Mouse (Mus musculus): Measurements from ENCODE around the gene Utp4. TPM values are rescaled to one million over a fixed set of nuclear protein-coding genes. Genes with fewer than 3 reads are reported as not detected.
"Not testable (repeated sequence)": the region's sequence is repeated elsewhere in the genome, so short reads cannot be mapped to it uniquely, and the experiment has no call there.

The Utp4 gene
- polyA plus RNA-seq, 1 experiment from 2014 or later: 47.0 TPM

- WGBS: 9% methylated on average over 8 of the region's 8 CpGs
Observed at GRCm38 (mm10) chr8:106872454-106873034, 20.9 kb upstream of the Utp4 start.

GRCm38 (mm10) chr8:106880121-106880707 is 13.2 kb upstream of the Utp4 start:
- H3K4me1 ChIP-seq (replicated peaks): peaks cover 16% of the 10 kb centered on the region
- no peak overlapping the region for H3K4me2 ChIP-seq
- no peak overlapping the region for H3K27ac ChIP-seq (ENCODE audit: poor library complexity, severe bottlenecking)
- H3K9me3 ChIP-seq (replicated peaks): no peaks in the 10 kb centered on the region
- H3K4me3 ChIP-seq: no peak overlapping the region
- no peaks in the 10 kb centered on the region for H3K27me3 ChIP-seq (replicated peaks)
- 90% methylated on average over 8 of the region's 8 CpGs for WGBS
- no peak overlapping the region for H3K9ac ChIP-seq
- peaks cover 73% of the 10 kb centered on the region for H3K36me3 ChIP-seq
- ATAC-seq (ENCODE audit: insufficient number of reproducible peaks, low FRiP score): no peak

More at GRCm38 (mm10) chr8:106872454-106873034, 20.9 kb upstream of the Utp4 start:
- peak overlapping the region; percentile 5 for H3K9ac ChIP-seq
- no peak overlapping the region for H3K27ac ChIP-seq (ENCODE audit: poor library complexity, severe bottlenecking)
- peak overlapping the region; percentile 60 for H3K4me3 ChIP-seq
- H3K36me3 ChIP-seq: peaks cover 16% of the 10 kb centered on the region
- ATAC-seq (ENCODE audit: insufficient number of reproducible peaks, low FRiP score): no peak
- H3K9me3 ChIP-seq (replicated peaks): no peaks in the 10 kb centered on the region
- peaks cover 43% of the 10 kb centered on the region for H3K4me1 ChIP-seq (replicated peaks)
- H3K27me3 ChIP-seq (replicated peaks): peaks cover 39% of the 10 kb centered on the region
- H3K4me2 ChIP-seq: peak overlapping the region; percentile 98

- not testable (repeated sequence) for H3K4me1 ChIP-seq (replicated peaks); H3K4me3 ChIP-seq; ATAC-seq (ENCODE audit: insufficient number of reproducible peaks, low FRiP score); H3K9me3 ChIP-seq (replicated peaks); H3K9ac ChIP-seq; H3K27me3 ChIP-seq (replicated peaks); H3K4me2 ChIP-seq; H3K27ac ChIP-seq (ENCODE audit: poor library complexity, severe bottlenecking)
- WGBS: 96% methylated on average over 11 of the region's 11 CpGs
- H3K36me3 ChIP-seq: peaks cover 74% of the 10 kb centered on the region
Observed at GRCm38 (mm10) chr8:106884094-106884493, 9.3 kb upstream of the Utp4 start.

GRCm38 (mm10) chr8:106884826-106885400 is 8.5 kb upstream of the Utp4 start:
- H3K9ac ChIP-seq; H3K4me3 ChIP-seq; ATAC-seq (ENCODE audit: insufficient number of reproducible peaks, low FRiP score); H3K27ac ChIP-seq (ENCODE audit: poor library complexity, severe bottlenecking); H3K4me2 ChIP-seq; H3K9me3 ChIP-seq (replicated peaks); H3K27me3 ChIP-seq (replicated peaks): not testable (repeated sequence)
- H3K36me3 ChIP-seq: peaks cover 66% of the 10 kb centered on the region
- peaks cover 12% of the 10 kb centered on the region for H3K4me1 ChIP-seq (replicated peaks)
- 93% methylated on average over 4 of the region's 4 CpGs for WGBS

GRCm38 (mm10) chr8:106887336-106888189 is 5.9 kb upstream of the Utp4 start:
- H3K4me3 ChIP-seq: no peak overlapping the region
- no peak overlapping the region for H3K27ac ChIP-seq (ENCODE audit: poor library complexity, severe bottlenecking)
- no peak overlapping the region for H3K9ac ChIP-seq
- H3K9me3 ChIP-seq (replicated peaks): no peaks in the 10 kb centered on the region
- peaks cover 44% of the 10 kb centered on the region for H3K36me3 ChIP-seq
- H3K27me3 ChIP-seq (replicated peaks): no peaks in the 10 kb centered on the region
- 48% methylated on average over 5 of the region's 5 CpGs for WGBS
- H3K4me1 ChIP-seq (replicated peaks): peaks cover 24% of the 10 kb centered on the region
- ATAC-seq (ENCODE audit: insufficient number of reproducible peaks, low FRiP score): no peak
- no peak overlapping the region for H3K4me2 ChIP-seq

- H3K4me2 ChIP-seq: no peak overlapping the region
- H3K9me3 ChIP-seq (replicated peaks): no peaks in the 10 kb centered on the region
- H3K36me3 ChIP-seq: peaks cover 32% of the 10 kb centered on the region
- 62% methylated on average over 3 of the region's 3 CpGs for WGBS
- no peak overlapping the region for H3K27ac ChIP-seq (ENCODE audit: poor library complexity, severe bottlenecking)
- H3K9ac ChIP-seq: no peak overlapping the region
- peaks cover 24% of the 10 kb centered on the region for H3K4me1 ChIP-seq (replicated peaks)
- no peaks in the 10 kb centered on the region for H3K27me3 ChIP-seq (replicated peaks)
- ATAC-seq (ENCODE audit: insufficient number of reproducible peaks, low FRiP score): no peak
- H3K4me3 ChIP-seq: no peak overlapping the region
Observed at GRCm38 (mm10) chr8:106888803-106889202, 4.6 kb upstream of the Utp4 start.

GRCm38 (mm10) chr8:106892210-106892805 is 1.1 kb upstream of the Utp4 start:
- Histone ChIP-seq H3K9ac (peak overlapping the region; percentile 97), H3K4me1 (replicated peaks) (peaks cover 38% of the 10 kb centered on the region), H3K4me3 (peak overlapping the region; percentile 93), H3K27me3 (replicated peaks) (no peaks in the 10 kb centered on the region), H3K27ac (ENCODE audit: poor library complexity, severe bottlenecking) (peak overlapping the region; percentile 97), H3K9me3 (replicated peaks) (no peaks in the 10 kb centered on the region), H3K4me2 (peak overlapping the region; percentile 90), H3K36me3 (peaks cover 29% of the 10 kb centered on the region)
- ATAC-seq (ENCODE audit: insufficient number of reproducible peaks, low FRiP score): no peak
- WGBS: 1% methylated on average over 15 of the region's 15 CpGs

- peaks cover 38% of the 10 kb centered on the region for H3K4me1 ChIP-seq (replicated peaks)
- ATAC-seq (ENCODE audit: insufficient number of reproducible peaks, low FRiP score): peak; percentile 83
- WGBS: under 1% methylated on average over 57 of the region's 57 CpGs
- peak overlapping the region; percentile 97 for H3K9ac ChIP-seq
- H3K27ac ChIP-seq (ENCODE audit: poor library complexity, severe bottlenecking): peak overlapping the region; percentile 97
- H3K36me3 ChIP-seq: peaks cover 33% of the 10 kb centered on the region
- peak overlapping the region; percentile 93 for H3K4me3 ChIP-seq
- peak overlapping the region; percentile 90 for H3K4me2 ChIP-seq
- no peaks in the 10 kb centered on the region for H3K9me3 ChIP-seq (replicated peaks)
- H3K27me3 ChIP-seq (replicated peaks): no peaks in the 10 kb centered on the region
Observed at GRCm38 (mm10) chr8:106892806-106893451, 507 bp upstream of the Utp4 start.

GRCm38 (mm10) chr8:106899473-106899872 is 6.0 kb downstream of the Utp4 start:
- 87% methylated on average over 5 of the region's 5 CpGs for WGBS
- Histone ChIP-seq H3K4me2 (no peak overlapping the region), H3K27me3 (replicated peaks) (no peaks in the 10 kb centered on the region), H3K36me3 (peaks cover 97% of the 10 kb centered on the region), H3K4me1 (replicated peaks) (peaks cover 9% of the 10 kb centered on the region), H3K27ac (ENCODE audit: poor library complexity, severe bottlenecking) (no peak overlapping the region), H3K9me3 (replicated peaks) (no peaks in the 10 kb centered on the region), H3K9ac (no peak overlapping the region), H3K4me3 (no peak overlapping the region)
- no peak for ATAC-seq (ENCODE audit: insufficient number of reproducible peaks, low FRiP score)

- H3K9ac ChIP-seq: no peak overlapping the region
- no peak overlapping the region for H3K4me3 ChIP-seq
- ATAC-seq (ENCODE audit: insufficient number of reproducible peaks, low FRiP score): no peak
- peaks cover 88% of the 10 kb centered on the region for H3K36me3 ChIP-seq
- H3K4me2 ChIP-seq: no peak overlapping the region
- no peak overlapping the region for H3K27ac ChIP-seq (ENCODE audit: poor library complexity, severe bottlenecking)
- H3K4me1 ChIP-seq (replicated peaks): peaks cover 4% of the 10 kb centered on the region; the same call in 1 of the 2 replicates
- 93% methylated on average over 17 of the region's 17 CpGs for WGBS
- H3K9me3 ChIP-seq (replicated peaks): no peaks in the 10 kb centered on the region
- no peaks in the 10 kb centered on the region for H3K27me3 ChIP-seq (replicated peaks)
Observed at GRCm38 (mm10) chr8:106905727-106906480, 12.5 kb downstream of the Utp4 start.

Data from heart, embryonic 12.5 days (tissue).